Mouse (Mus musculus) A20 (cell line): Measurements from ENCODE around the gene Cpn1.

Source experiments
- DNase-seq: peaks from one replicate; pipeline ENCODE4 v3.0.0-alpha.2; 2011; ENCODE audit warnings: low read depth, low spot score

Gene Cpn1

DNA sequence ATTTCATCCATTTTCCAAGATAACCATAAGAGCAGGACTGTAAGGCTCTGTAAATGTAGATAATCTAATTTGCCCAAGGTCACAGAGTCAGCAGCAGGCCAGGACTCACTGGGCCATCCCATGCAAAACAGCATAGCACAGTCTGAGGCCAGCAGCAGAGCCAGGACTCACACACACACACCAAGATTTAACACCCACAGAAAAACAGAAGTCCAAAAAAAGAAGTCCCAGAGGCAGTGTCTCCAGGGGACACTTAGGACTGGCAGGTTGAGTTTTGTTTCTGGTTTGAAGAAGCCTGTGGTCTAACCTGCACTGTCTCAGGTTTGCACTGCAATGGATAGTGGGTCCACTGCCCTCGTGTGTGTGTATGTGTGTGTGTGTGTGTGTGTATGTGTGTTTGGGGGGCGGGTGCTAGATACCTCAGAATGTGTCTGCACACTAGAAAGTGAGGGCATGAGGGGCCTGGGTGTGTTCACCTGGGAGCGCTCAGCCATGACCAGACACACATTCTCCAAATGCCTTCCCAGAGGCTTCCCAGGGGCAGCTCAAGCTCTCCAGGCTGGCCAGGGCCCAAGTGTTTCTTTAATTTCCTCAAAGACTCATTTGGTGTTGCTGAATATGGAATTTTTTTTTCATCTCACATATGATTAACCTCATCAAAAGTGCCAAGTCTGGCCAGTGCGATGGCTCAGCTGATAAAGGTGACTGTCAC is 73.4 kb downstream of the Cpn1 start:
- DNase-seq, result peak; percentile 76

DNA sequence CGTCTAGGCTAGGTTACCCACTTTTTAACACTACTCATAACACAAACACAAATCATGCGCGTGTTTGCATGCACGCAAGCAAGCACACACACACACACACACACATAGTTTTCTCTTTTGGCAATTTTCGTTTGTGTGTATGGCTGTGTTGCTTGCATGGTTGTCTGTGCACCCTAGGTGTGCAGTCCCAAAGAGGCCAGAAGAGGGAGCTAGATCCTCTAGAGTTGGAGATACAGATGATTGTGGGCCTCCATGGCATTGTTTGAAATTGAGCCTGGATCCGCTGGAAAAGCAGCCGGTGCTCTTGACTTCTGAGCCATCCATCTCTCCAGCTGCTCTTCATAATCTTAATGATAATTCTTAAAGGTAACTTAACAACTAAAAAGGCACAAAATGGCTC is 79.9 kb downstream of the Cpn1 start:
- peak; percentile 36 for DNase-seq
